Mouse (Mus musculus): ENCODE results near the gene Gm3486. TPM values are rescaled to one million over a fixed set of nuclear protein-coding genes. Genes with fewer than 3 reads are reported as not detected.
"Not testable (repeated sequence)": the region's sequence is repeated elsewhere in the genome, so short reads cannot be mapped to it uniquely, and the experiment has no call there.

Gm3486 gene
- 7.5 and 9.8 TPM in 2 replicates for polyA plus RNA-seq (2012; rRNA removed)

- H3K4me1 ChIP-seq (ENCODE audit: control insufficient read depth, insufficient read depth, low read length); H3K27ac ChIP-seq (ENCODE audit: control insufficient read depth, insufficient read depth, low read depth, low read length); H3K27me3 ChIP-seq (ENCODE audit: control insufficient read depth, insufficient read depth, low read length); H3K4me3 ChIP-seq (ENCODE audit: control insufficient read depth, low read depth, low read length); H3K36me3 ChIP-seq (ENCODE audit: control insufficient read depth, insufficient read depth, low read length): not testable (repeated sequence)
Observed at GRCm38 (mm10) chr14:41489385-41489784, at the start of gene Gm3486. Gm3486 (minus strand) TSS chr14:41489485.

- not testable (repeated sequence) for H3K27me3 ChIP-seq (ENCODE audit: control insufficient read depth, insufficient read depth, low read length); H3K4me3 ChIP-seq (ENCODE audit: control insufficient read depth, low read depth, low read length); H3K36me3 ChIP-seq (ENCODE audit: control insufficient read depth, insufficient read depth, low read length); H3K4me1 ChIP-seq (ENCODE audit: control insufficient read depth, insufficient read depth, low read length); H3K27ac ChIP-seq (ENCODE audit: control insufficient read depth, insufficient read depth, low read depth, low read length)
Observed at GRCm38 (mm10) chr14:41524695-41525094, 35.4 kb upstream of the Gm3486 start.

GRCm38 (mm10) chr14:41520683-41521082 is 31.4 kb upstream of the Gm3486 start:
- H3K36me3 ChIP-seq (ENCODE audit: control insufficient read depth, insufficient read depth, low read length); H3K27ac ChIP-seq (ENCODE audit: control insufficient read depth, insufficient read depth, low read depth, low read length); H3K4me3 ChIP-seq (ENCODE audit: control insufficient read depth, low read depth, low read length); H3K4me1 ChIP-seq (ENCODE audit: control insufficient read depth, insufficient read depth, low read length); H3K27me3 ChIP-seq (ENCODE audit: control insufficient read depth, insufficient read depth, low read length): not testable (repeated sequence)

- not testable (repeated sequence) for H3K27ac ChIP-seq (ENCODE audit: control insufficient read depth, insufficient read depth, low read depth, low read length); H3K4me3 ChIP-seq (ENCODE audit: control insufficient read depth, low read depth, low read length); H3K36me3 ChIP-seq (ENCODE audit: control insufficient read depth, insufficient read depth, low read length); H3K4me1 ChIP-seq (ENCODE audit: control insufficient read depth, insufficient read depth, low read length); H3K27me3 ChIP-seq (ENCODE audit: control insufficient read depth, insufficient read depth, low read length)
Observed at GRCm38 (mm10) chr14:41453418-41453817, 35.9 kb downstream of the Gm3486 start, which contains the start of gene Gm7954. Gm7954 (minus strand) TSS chr14:41453518.

Other genes starting within 250 kb of the Gm3486 start
- 0.85 and 1.3 TPM in 2 replicates for gene Gm2832, start 210.7 kb downstream of the Gm3486 start, polyA plus RNA-seq (2012; rRNA removed)
- gene Gm5798, start 140.9 kb downstream of the Gm3486 start, polyA plus RNA-seq (2012; rRNA removed), result 0.79 and 1.2 TPM in 2 replicates
- gene Gm7945, start 103.1 kb downstream of the Gm3486 start, polyA plus RNA-seq (2012; rRNA removed), result 1.1 TPM in 2 replicates
- gene Gm6482, start 81.2 kb downstream of the Gm3486 start, polyA plus RNA-seq (2012; rRNA removed), result 0.17 and 0.79 TPM in 2 replicates
- gene Gm7954, start 36.0 kb downstream of the Gm3486 start, polyA plus RNA-seq (2012; rRNA removed), result 0.36 and 0.37 TPM in 2 replicates
- gene Gm7970, start 66.1 kb upstream of the Gm3486 start, polyA plus RNA-seq (2012; rRNA removed), result 0.17 TPM in 2 replicates
- gene 1700049E17Rik2, start 83.7 kb upstream of the Gm3486 start, polyA plus RNA-seq (2012; rRNA removed), result 1.1 and 1.7 TPM in 2 replicates
- gene Gm3072, start 135.1 kb upstream of the Gm3486 start, polyA plus RNA-seq (2012; rRNA removed), result 0.28 and 0.38 TPM in 2 replicates
- 7.4 and 9.4 TPM in 2 replicates for gene Gm3676, start 157.0 kb upstream of the Gm3486 start, polyA plus RNA-seq (2012; rRNA removed)
- 0.26 and 0.52 TPM in 2 replicates for gene Gm8068, start 212.4 kb upstream of the Gm3486 start, polyA plus RNA-seq (2012; rRNA removed)